In the genomic region with DNA sequence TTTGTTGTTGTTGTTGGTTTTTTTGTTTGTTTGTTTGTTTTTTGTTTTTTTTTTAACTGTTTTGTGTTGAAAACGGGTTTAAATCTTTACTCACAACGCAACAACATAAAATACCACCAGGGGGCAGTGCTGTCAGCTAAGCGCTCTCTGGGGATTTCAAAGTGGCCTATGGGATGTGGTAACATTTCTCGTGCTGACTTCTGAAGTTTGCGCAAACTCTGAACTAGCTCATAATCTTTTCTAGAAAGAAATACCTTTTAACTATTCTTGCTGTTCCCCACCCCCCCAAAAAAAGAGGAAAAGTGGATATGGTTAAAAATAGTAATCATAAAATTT, we compare ENCODE assay signal across 8 mouse cellular contexts.
DNase-seq lines count a peak whose midpoint lies in the region; ATAC-seq and TF ChIP-seq lines count a peak whose summit lies in the region.

No protein-coding gene starts in this region.

- intact Hi-C loops in gastrocnemius, adult 2 months (cut with DNase I), result no loop called here
- intact Hi-C loops in gastrocnemius, postnatal 14 days (cut with DNase I; ENCODE audit: low total_unique reads), result loop anchor here (5.0 kb wide), 1 partner anchor 202 kb away; no protein-coding TSS in a partner anchor

- no peak for ATAC-seq in embryonic facial prominence, embryonic 14.5 days (ENCODE audit: low read depth)
- ATAC-seq in midbrain, embryonic 15.5 days (replicated peaks), result no peak

- no peak for DNase-seq in gastrocnemius, adult 2 months
- DNase-seq in gastrocnemius, postnatal 14 days, result no peak
- DNase-seq in B cell, adult 2 months, result peak; percentile 5 to 11
- peak; percentile 53 for DNase-seq in embryonic facial prominence, embryonic 14.5 days (ENCODE audit: low spot score)
- DNase-seq in layer of hippocampus, postnatal 10 days (ENCODE audit: low spot score in 2 of 2), result peak; percentile 77 to 82
- DNase-seq in thymus, postnatal 36 days, result peak; percentile 44 to 45

- WGBS in bone marrow, adult 2 months, result 3% methylated on average over 5 of the region's 5 CpGs
- 13% methylated on average over 5 of the region's 5 CpGs for WGBS in embryonic facial prominence, embryonic 14.5 days
- WGBS in midbrain, embryonic 15.5 days, result 17% methylated on average over 5 of the region's 5 CpGs

- peaks cover 1% of the 10 kb centered on the region; the same call in 1 of the 2 replicates for H3K4me1 ChIP-seq in bone marrow, adult 2 months (ENCODE audit: control insufficient read depth, insufficient read depth, low read length)
- H3K4me1 ChIP-seq in embryonic facial prominence, embryonic 14.5 days (ENCODE audit: control insufficient read depth, insufficient read depth, low read length), result no peaks in the 10 kb centered on the region
- no peaks in the 10 kb centered on the region for H3K4me1 ChIP-seq in midbrain, embryonic 15.5 days

- no peak overlapping the region for H3K27ac ChIP-seq in gastrocnemius, adult 2 months
- H3K27ac ChIP-seq in bone marrow, adult 2 months (ENCODE audit: control insufficient read depth, insufficient read depth, low read depth, low read length, poor library complexity), result no peak overlapping the region
- no peak overlapping the region for H3K27ac ChIP-seq in embryonic facial prominence, embryonic 14.5 days (replicated peaks; ENCODE audit: low read depth, low read length)
- no peak overlapping the region for H3K27ac ChIP-seq in midbrain, embryonic 15.5 days

- H3K4me3 ChIP-seq in gastrocnemius, adult 2 months, result no peak overlapping the region
- no peak overlapping the region for H3K4me3 ChIP-seq in bone marrow, adult 2 months (replicated peaks; ENCODE audit: control insufficient read depth, low read depth, low read length)
- H3K4me3 ChIP-seq in embryonic facial prominence, embryonic 14.5 days (ENCODE audit: low read depth, low read length), result no peak overlapping the region
- H3K4me3 ChIP-seq in midbrain, embryonic 15.5 days, result 0 out of 2 replicates have a peak overlapping the region, but pooled peaks have one; percentile 21

- H3K9ac ChIP-seq in embryonic facial prominence, embryonic 14.5 days (ENCODE audit: low read depth, low read length), result no peak overlapping the region
- H3K9ac ChIP-seq in midbrain, embryonic 15.5 days, result no peak overlapping the region

- H3K27me3 ChIP-seq in embryonic facial prominence, embryonic 14.5 days (replicated peaks; ENCODE audit: control insufficient read depth, insufficient read depth, low read length), result no peaks in the 10 kb centered on the region
- no peaks in the 10 kb centered on the region for H3K27me3 ChIP-seq in midbrain, embryonic 15.5 days (replicated peaks)

- no peak overlapping the region for H3K4me2 ChIP-seq in embryonic facial prominence, embryonic 14.5 days (ENCODE audit: low read depth, low read length)
- H3K4me2 ChIP-seq in midbrain, embryonic 15.5 days, result peak overlapping the region; percentile 45

- H3K9me3 ChIP-seq in embryonic facial prominence, embryonic 14.5 days (ENCODE audit: control insufficient read depth, low read length), result no peaks in the 10 kb centered on the region
- H3K9me3 ChIP-seq in midbrain, embryonic 15.5 days, result no peaks in the 10 kb centered on the region

- H3K36me3 ChIP-seq in embryonic facial prominence, embryonic 14.5 days (ENCODE audit: control insufficient read depth, insufficient read depth, low read length), result no peaks in the 10 kb centered on the region
- H3K36me3 ChIP-seq in midbrain, embryonic 15.5 days (replicated peaks), result no peaks in the 10 kb centered on the region

- no peak for TF ChIP-seq POLR2A in bone marrow, adult 2 months (IDR thresholded peaks at IDR 0.05; ENCODE audit: borderline replicate concordance, control insufficient read depth, low read depth, low read length)

- peak; percentile 55 for TF ChIP-seq CTCF in gastrocnemius, adult 2 months (IDR thresholded peaks at IDR 0.05)
- TF ChIP-seq CTCF in bone marrow, adult 2 months (IDR thresholded peaks at IDR 0.05; ENCODE audit: control insufficient read depth, insufficient read depth, low read length), result 0 out of 2 replicates have a peak, but pooled peaks have one; percentile 31

Comparison
In these comparisons a context has a peak if more than half of its experiments do, and no peak if none do; other contexts are left out.
1. DNase-seq: peak in B cell, adult 2 months (2 of 2), embryonic facial prominence, embryonic 14.5 days (single experiment), layer of hippocampus, postnatal 10 days (2 of 2) and thymus, postnatal 36 days (2 of 2); none in gastrocnemius, adult 2 months (single experiment) and gastrocnemius, postnatal 14 days (single experiment).